Mouse (Mus musculus) neural tube, embryonic 11.5 days (tissue): Measurements from ENCODE around the gene Mbtps1. TPM values are rescaled to one million over a fixed set of nuclear protein-coding genes. Genes with fewer than 3 reads are reported as not detected.

ENCODE experiments used
- ATAC-seq: fragments of 200-750 bp; cut with Nextera tagmentation; 2 replicates; pipeline ENCODE4 v1.8.0; 2017; ENCODE audit warnings: moderate number of reproducible peaks, mild to moderate bottlenecking, moderate TSS enrichment, moderate library complexity; ENCODE audit not compliant: insufficient read depth, low FRiP score, low TSS enrichment
- DNase-seq: peaks from one replicate; pipeline ENCODE4 v3.0.0-alpha.2; 2015; ENCODE audit warnings: low spot score
- H3K27ac ChIP-seq: fragments of 300-500 bp; sonication (generic); 2 replicates; pipeline ENCODE4 v1.5.1; 2014; ENCODE audit warnings: low read depth, mild to moderate bottlenecking, low read length
- H3K27me3 ChIP-seq: fragments of 300-500 bp; sonication (generic); 2 replicates; pipeline ENCODE4 v1.6.1; 2014; ENCODE audit warnings: mild to moderate bottlenecking, low read length, mixed read lengths; ENCODE audit not compliant: control insufficient read depth, insufficient read depth
- H3K36me3 ChIP-seq: fragments of 300-500 bp; sonication (generic); 2 replicates; pipeline ENCODE4 v1.6.1; 2014; ENCODE audit warnings: mild to moderate bottlenecking, low read length, moderate library complexity, mixed read lengths; ENCODE audit not compliant: control insufficient read depth, insufficient read depth
- H3K4me1 ChIP-seq: fragments of 300-500 bp; sonication (generic); 2 replicates; pipeline ENCODE4 v1.6.1; 2014; ENCODE audit warnings: low read length, mixed read lengths; ENCODE audit not compliant: control insufficient read depth, insufficient read depth
- H3K4me2 ChIP-seq: fragments of 300-500 bp; sonication (generic); 2 replicates; pipeline ENCODE4 v1.6.1; 2014; ENCODE audit warnings: low read depth, mild to moderate bottlenecking, moderate library complexity
- H3K4me3 ChIP-seq: fragments of 300-500 bp; sonication (generic); 2 replicates; pipeline ENCODE4 v1.5.1; 2014; ENCODE audit warnings: low read depth, low read length
- H3K9ac ChIP-seq: fragments of 300-500 bp; sonication (generic); 2 replicates; pipeline ENCODE4 v1.6.1; 2014; ENCODE audit warnings: mild to moderate bottlenecking, low read length
- H3K9me3 ChIP-seq: fragments of 300-500 bp; sonication (generic); 2 replicates; pipeline ENCODE4 v1.6.1; 2016; ENCODE audit warnings: low read length; ENCODE audit not compliant: control insufficient read depth
- WGBS: fragments of 180-500 bp; shearing (Covaris S2); extraction: QIAGEN DNeasy Blood & Tissue Kit; methylation state at CpG from one replicate; pipeline ENCODE4 v1.1.7; 2014; 5-methylcytosine and 5-hydroxymethylcytosine counted together
- polyA plus RNA-seq: library from polyadenylated mRNA; unstranded; fragments of >200 nt; fragmentation: Nextera tagmentation; extraction: Ambion mirVana; gene quantifications from 2 replicates; pipeline ENCODE4 v1.2.1, GENCODE M21; 2014

The Mbtps1 gene
- polyA plus RNA-seq, 1 experiment from 2014 or later, result 105 TPM

DNA sequence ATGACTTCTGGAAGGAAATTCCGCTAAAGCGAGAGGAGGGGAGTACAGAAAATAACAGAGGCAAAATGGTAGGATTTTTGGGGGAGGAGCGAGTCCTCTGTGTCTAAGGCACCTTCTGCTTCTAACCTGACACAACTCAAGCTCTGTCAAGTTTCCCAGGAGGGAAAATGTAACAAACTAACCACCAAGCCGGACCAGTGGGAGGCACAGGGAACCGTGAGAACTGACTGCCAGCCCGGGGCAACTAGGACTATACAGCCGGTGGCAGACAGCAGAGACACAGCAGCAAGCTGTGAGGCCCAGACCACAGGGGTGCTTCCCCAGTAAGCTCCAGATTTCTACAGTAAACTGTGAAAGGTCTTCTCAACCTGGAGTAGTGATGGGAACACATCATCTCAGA lies 10.4 kb upstream of the Mbtps1 start:
- Histone ChIP-seq H3K4me3 (no peak overlapping the region), H3K9me3 (no peaks in the 10 kb centered on the region), H3K36me3 (peaks cover 7% of the 10 kb centered on the region), H3K9ac (no peak overlapping the region), H3K4me2 (no peak overlapping the region), H3K27me3 (no peaks in the 10 kb centered on the region), H3K4me1 (peaks cover under 1% of the 10 kb centered on the region), H3K27ac (no peak overlapping the region)
- 63% methylated on average over 7 of the region's 7 CpGs for WGBS
- DNase-seq, result no peak
- no peak for ATAC-seq

DNA sequence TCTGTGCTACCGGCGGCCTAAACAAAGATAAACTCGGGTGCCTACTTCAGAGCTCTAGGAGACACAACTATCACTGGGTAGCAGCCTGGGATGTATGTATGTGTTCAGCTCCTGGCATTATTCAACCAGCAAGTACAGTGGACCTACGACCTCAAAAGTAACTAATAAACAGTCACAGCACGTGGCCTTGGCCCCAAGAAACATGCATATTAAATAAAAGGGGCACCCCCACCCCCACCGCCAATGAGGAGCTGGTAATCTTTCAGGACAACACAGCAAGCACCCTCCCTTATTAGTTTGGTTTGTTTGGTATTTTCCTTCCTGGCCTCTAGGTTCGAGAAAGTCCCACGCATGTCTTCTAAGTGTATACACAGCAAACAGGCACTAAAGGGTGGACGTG lies 9.7 kb upstream of the Mbtps1 start:
- no peaks in the 10 kb centered on the region for H3K27me3 ChIP-seq
- H3K9ac ChIP-seq, result no peak overlapping the region
- H3K27ac ChIP-seq, result no peak overlapping the region
- WGBS, result 92% methylated on average over 9 of the region's 9 CpGs
- no peaks in the 10 kb centered on the region for H3K9me3 ChIP-seq
- ATAC-seq (no peak), DNase-seq (no peak)
- no peak overlapping the region for H3K4me3 ChIP-seq
- H3K36me3 ChIP-seq, result peaks cover 9% of the 10 kb centered on the region
- no peak overlapping the region for H3K4me2 ChIP-seq
- no peaks in the 10 kb centered on the region for H3K4me1 ChIP-seq

DNA sequence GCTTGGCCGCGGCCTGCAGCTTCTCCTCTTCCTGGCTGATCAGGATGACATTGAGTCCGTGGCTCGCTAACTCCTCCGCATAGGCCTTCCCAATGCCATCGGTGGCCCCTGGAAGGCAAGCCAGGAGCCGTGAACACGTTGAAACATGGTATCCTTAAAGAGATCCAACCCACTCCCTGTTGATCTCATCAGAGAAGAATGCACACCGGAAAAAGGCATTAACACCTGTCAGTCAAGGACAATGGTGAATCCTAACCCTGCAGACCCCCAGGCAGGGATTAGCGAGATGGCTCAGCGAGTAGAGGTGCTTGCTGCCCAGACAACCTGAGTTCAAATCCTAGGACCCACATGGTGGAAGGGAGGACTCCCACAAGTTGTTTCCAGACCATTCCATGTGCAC lies 7.8 kb upstream of the Mbtps1 start:
- Histone ChIP-seq H3K27ac (no peak overlapping the region), H3K4me1 (no peaks in the 10 kb centered on the region), H3K27me3 (no peaks in the 10 kb centered on the region), H3K9ac (no peak overlapping the region), H3K4me2 (no peak overlapping the region), H3K4me3 (no peak overlapping the region), H3K9me3 (no peaks in the 10 kb centered on the region), H3K36me3 (peaks cover 14% of the 10 kb centered on the region)
- no peak for DNase-seq
- WGBS, result 87% methylated on average over 11 of the region's 11 CpGs
- no peak for ATAC-seq

DNA sequence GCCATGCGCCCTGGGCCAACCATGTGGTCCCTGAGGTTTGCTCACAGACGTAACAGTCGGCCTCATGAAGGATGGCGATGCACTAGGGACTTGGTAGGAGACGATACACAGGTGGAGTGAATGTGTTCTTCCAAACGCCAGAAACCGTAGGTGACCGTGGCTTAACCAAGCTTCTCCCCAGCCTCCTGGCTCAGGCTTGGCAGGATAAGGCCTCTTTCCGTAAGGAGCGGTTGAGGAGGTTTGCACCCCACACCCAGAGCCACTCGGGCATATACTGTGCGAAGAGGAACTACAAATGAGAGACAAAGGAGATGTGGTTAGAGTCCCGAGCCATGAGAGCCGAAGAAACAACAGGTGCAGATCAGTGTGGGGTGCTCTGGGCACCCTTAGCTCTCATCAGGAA lies 5.3 kb upstream of the Mbtps1 start:
- Histone ChIP-seq H3K9ac (no peak overlapping the region), H3K36me3 (peaks cover 14% of the 10 kb centered on the region), H3K4me3 (no peak overlapping the region), H3K27me3 (no peaks in the 10 kb centered on the region), H3K9me3 (no peaks in the 10 kb centered on the region), H3K4me1 (no peaks in the 10 kb centered on the region; the same call in 1 of the 2 replicates), H3K27ac (no peak overlapping the region), H3K4me2 (no peak overlapping the region)
- 94% methylated on average over 14 of the region's 14 CpGs for WGBS
- ATAC-seq (no peak), DNase-seq (no peak)

DNA sequence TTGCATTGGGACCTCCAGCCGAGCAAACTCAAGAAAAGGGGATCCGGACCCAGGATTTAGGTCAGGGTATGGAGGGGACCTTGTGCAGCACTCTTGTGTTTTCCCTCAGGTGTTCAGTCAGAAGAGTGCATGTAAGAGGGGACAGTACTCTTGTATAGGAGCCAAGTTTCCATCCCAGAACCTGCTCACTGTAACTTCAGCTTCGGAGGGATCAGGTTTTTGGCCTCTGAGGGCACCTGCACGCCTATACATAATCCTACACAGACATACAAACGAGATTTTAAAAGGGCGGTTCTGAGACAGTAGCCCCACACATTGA lies 826 bp upstream of the Mbtps1 start:
- H3K36me3 ChIP-seq, result peaks cover 8% of the 10 kb centered on the region; the same call in 1 of the 2 replicates
- H3K9ac ChIP-seq, result peak overlapping the region; percentile 83; the same call in 1 of the 2 replicates
- no peak overlapping the region for H3K4me3 ChIP-seq
- 86% methylated on average over 6 of the region's 6 CpGs for WGBS
- H3K27ac ChIP-seq, result no peak overlapping the region
- DNase-seq (no peak), ATAC-seq (no peak)
- H3K4me2 ChIP-seq, result no peak overlapping the region; the same call in 1 of the 2 replicates
- H3K9me3 ChIP-seq, result no peaks in the 10 kb centered on the region
- H3K27me3 ChIP-seq, result no peaks in the 10 kb centered on the region
- H3K4me1 ChIP-seq, result peaks cover 8% of the 10 kb centered on the region

DNA sequence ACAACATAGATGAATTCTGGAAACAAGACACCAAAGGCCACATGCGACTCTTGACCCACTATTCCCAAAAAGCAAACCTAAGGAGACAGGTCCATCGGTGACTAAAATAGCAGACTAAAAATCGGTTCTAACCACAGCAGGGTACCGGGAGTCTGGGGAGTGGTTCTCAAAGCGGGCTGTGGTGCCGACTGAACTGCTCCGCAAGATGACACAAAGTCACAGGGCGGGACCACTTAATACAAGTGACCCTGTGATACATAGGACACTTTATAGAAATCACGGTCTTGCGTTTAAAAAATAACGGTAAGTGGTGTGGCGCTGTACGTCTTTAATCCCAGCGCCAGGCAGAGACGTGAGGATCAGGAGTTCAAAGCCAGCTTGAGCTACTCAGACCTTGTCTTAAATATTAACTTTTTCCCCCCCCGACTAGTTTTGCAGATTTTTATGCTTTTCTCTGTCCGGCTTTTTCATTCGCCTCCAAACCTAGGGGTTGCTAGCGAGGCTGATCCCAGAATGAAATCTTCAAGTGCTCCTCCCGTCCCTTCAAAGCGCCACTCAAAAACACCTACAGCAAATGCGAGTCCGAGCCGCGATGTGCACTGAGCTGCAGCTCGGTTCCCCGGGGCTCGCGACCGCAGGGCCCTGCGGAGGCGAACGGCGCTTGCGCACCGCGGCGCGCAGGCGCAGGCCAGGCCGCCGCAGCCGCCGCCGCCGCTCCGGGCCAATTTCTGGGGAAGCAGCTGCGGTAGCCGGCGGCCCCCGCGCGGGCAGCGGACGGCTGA lies 523 bp downstream of the Mbtps1 start:
- H3K9ac ChIP-seq, result peak overlapping the region; percentile 83
- WGBS, result 1% methylated on average over 54 of the region's 55 CpGs
- H3K27me3 ChIP-seq, result no peaks in the 10 kb centered on the region
- DNase-seq (peak; percentile 91), ATAC-seq (peak; percentile 88)
- 0 out of 2 replicates have a peak, but pooled peaks cover 5% of the 10 kb centered on the region for H3K36me3 ChIP-seq
- no peaks in the 10 kb centered on the region for H3K9me3 ChIP-seq
- peaks cover 8% of the 10 kb centered on the region for H3K4me1 ChIP-seq
- H3K27ac ChIP-seq, result peak overlapping the region; percentile 76
- H3K4me3 ChIP-seq, result peak overlapping the region; percentile 77
- peak overlapping the region; percentile 51 for H3K4me2 ChIP-seq

DNA sequence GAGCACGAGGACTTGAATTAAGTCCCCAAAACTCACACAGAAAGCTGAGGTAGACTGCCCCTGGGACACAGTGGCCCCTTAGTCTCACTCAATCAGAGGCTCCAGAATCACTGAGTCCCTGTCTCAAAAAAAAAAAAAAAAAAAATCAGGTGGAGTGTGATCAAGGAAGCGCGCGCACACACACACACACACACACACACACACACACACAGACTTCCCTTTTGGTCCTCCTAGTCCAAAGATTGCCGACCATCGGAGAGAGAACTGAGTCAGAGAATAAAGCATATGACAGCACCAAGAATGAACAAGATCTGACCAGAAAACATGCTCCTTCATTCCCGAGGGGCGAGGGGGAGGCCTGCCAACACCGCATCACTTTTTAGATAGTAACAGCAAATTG lies 1.4 kb downstream of the Mbtps1 start:
- DNase-seq (no peak), ATAC-seq (no peak)
- H3K27ac ChIP-seq, result no peak overlapping the region
- no peaks in the 10 kb centered on the region for H3K27me3 ChIP-seq
- peak overlapping the region; percentile 51 for H3K4me2 ChIP-seq
- H3K9me3 ChIP-seq, result no peaks in the 10 kb centered on the region
- WGBS, result 89% methylated on average over 9 of the region's 9 CpGs
- peak overlapping the region; percentile 77 for H3K4me3 ChIP-seq
- 0 out of 2 replicates have a peak, but pooled peaks cover 4% of the 10 kb centered on the region for H3K36me3 ChIP-seq
- peaks cover 8% of the 10 kb centered on the region for H3K4me1 ChIP-seq
- H3K9ac ChIP-seq, result peak overlapping the region; percentile 83; the same call in 1 of the 2 replicates

DNA sequence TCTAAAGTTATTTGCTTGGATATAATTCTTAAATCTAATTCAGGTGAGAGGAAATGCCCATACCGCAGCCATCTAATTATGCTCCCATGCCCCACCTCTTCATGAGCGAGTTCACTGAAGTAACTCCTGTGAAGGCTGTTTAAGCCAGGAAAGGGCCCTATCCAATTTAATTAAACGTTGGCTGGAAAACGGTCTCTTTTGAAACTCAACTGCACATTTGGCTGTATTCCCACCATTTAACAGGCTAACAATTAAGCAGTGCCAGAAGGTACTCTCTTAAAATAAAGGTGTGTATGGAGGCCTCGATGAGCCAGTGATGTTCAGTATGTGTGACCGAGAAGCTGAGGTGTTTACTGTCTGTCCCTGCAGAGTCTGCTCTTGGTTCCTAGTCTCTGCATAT lies 2.7 kb downstream of the Mbtps1 start:
- DNase-seq (no peak), ATAC-seq (no peak)
- Histone ChIP-seq H3K4me2 (no peak overlapping the region), H3K4me3 (no peak overlapping the region), H3K27ac (no peak overlapping the region), H3K9me3 (no peaks in the 10 kb centered on the region), H3K36me3 (no peaks in the 10 kb centered on the region; the same call in 1 of the 2 replicates), H3K4me1 (peaks cover 8% of the 10 kb centered on the region), H3K27me3 (no peaks in the 10 kb centered on the region), H3K9ac (no peak overlapping the region)
- WGBS, result 88% methylated on average over 6 of the region's 6 CpGs

DNA sequence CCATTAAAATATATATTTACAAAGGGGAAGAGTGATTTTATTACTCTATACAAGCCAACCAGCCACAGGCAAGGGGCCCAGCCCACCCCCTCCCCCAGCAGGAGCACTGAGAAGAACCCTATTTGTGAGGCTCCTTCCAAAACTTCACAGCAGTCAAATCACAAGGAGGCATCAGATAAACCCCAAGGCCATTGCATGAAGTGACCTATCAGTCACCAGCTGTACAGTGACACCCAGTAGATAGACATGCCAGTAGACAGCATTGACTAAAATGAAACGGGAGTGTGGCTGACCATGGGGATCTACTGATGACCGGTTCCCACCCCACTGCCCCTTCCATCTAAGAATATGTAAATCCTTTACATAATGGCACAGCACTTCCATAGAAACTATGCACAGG lies 5.6 kb downstream of the Mbtps1 start:
- no peaks in the 10 kb centered on the region for H3K27me3 ChIP-seq
- 86% methylated on average over 2 of the region's 2 CpGs for WGBS
- ATAC-seq (no peak), DNase-seq (no peak)
- H3K9ac ChIP-seq, result no peak overlapping the region
- H3K4me3 ChIP-seq, result no peak overlapping the region
- no peak overlapping the region for H3K27ac ChIP-seq
- no peaks in the 10 kb centered on the region; the same call in 1 of the 2 replicates for H3K36me3 ChIP-seq
- no peak overlapping the region for H3K4me2 ChIP-seq
- H3K9me3 ChIP-seq, result no peaks in the 10 kb centered on the region
- H3K4me1 ChIP-seq, result peaks cover 8% of the 10 kb centered on the region
